Mouse (Mus musculus) kidney, adult 11 months (tissue): Measurements from ENCODE around the gene Ccdc57.

Source experiments
- DNase-seq: peaks from one replicate; pipeline ENCODE4 v3.0.0; 2022

Ccdc57 gene

DNA sequence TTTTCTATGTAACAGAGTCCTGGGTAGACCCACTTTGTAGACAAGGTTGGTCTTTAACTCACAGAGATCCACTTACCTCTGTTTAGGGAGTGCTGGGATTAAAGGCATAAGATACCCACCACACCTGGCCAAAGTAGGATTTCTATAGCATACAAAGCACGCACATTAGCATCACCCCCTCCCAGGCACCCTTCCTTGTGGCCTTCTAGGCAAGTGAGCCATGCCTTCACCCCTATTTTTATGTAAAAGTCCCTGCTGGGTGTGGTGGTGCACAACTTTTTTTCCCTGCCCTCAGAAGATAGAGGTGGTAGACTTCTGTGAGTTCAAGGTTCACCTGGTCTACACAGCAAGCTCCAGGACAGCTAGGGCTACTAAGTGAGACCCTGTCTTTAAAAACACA, 152.8 kb downstream of the Ccdc57 start:
- DNase-seq: no peak

DNA sequence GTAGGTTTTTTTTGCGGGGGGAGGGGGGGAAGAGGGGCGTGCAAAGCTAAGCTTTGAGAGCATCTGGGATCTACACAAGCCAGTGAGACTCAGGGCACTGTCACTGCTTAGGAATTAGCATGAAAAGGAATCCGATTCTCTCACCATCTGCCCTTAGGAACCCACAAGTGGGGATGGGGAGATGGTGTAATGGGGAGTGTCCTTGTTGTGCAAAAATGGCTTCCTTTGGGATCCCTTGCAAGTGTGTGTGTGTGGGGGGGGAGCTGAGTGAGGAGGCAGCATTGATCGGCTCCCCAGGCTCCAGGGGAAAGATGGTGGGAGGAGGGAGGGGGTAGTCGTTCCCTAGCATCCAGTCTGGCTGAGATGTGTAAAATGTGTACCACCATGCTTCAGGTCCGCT, 155.5 kb downstream of the Ccdc57 start:
- DNase-seq: no peak
